Mouse (Mus musculus): ENCODE measurements around the gene Ush1c.

GRCm38 (mm10) chr7:46154498-46155488 lies 83.5 kb downstream of the Ush1c start:
- TF ChIP-seq CTCF (IDR thresholded peaks at IDR 0.05; ENCODE audit: insufficient read depth, low read depth, low read length) = no peak
- TF ChIP-seq POLR2A (IDR thresholded peaks at IDR 0.05; ENCODE audit: insufficient read depth, low read depth, low read length) = no peak
